Mouse (Mus musculus) stomach, postnatal 0 days (tissue): ENCODE data around the gene Pepd.

Experiments used
- CTCF ChIP-seq: IDR thresholded peaks from 2 replicates; pipeline ENCODE4 v1.5.1; 2016; ENCODE audit warnings: antibody characterized with exemption, low read depth, mild to moderate bottlenecking, moderate library complexity
- EP300 ChIP-seq: optimal IDR thresholded peaks from 2 replicates; pipeline ENCODE3; 2016; ENCODE audit warnings: antibody characterized with exemption

DNA sequence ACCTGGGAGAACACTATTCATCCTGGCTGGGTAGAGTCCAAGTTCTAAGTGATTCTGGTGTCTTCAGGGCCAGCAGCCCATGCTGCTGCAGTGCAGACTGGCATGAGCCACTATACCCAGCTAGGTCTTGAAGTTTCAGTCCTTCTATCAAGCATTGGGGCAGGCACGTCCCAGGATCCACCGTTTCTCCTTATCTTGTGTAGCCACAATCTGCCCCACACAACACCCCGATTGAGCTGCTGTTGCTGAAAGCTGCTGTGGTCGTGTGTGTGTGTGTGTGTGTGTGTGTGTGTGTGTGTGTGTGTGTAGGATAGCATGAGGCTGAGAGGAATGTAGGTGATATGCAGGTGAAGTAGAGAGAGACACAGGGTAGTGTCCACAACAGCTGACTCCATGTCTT is 123.4 kb downstream of the Pepd start:
- TF ChIP-seq CTCF (no peak), EP300 (no peak)
